ENCODE assay signal across 13 mouse cellular contexts in genomic region chr12:75649058-75649705, GRCm38 (mm10). TPM values are rescaled to one million over a fixed set of nuclear protein-coding genes. Genes with fewer than 3 reads are reported as not detected.
DNase-seq lines count a peak whose midpoint lies in the region; ATAC-seq lines count a peak whose summit lies in the region.
"Had no signal": no experiment of that assay in that cellular context is flagged by ENCODE, and none has a peak within 500 bp of the region (broad histone marks: within the 10 kb centered on the region; RNA-seq: fewer than 3 reads in every experiment).

No protein-coding gene starts in this region.

- no peak overlapping the region for H3K4me2 ChIP-seq in embryonic facial prominence, embryonic 11.5 days (ENCODE audit: low read depth, low read length)
- H3K4me2 ChIP-seq: heart, embryonic 12.5 days; lung, embryonic 15.5 days had no signal

- H3K27me3 ChIP-seq in embryonic facial prominence, embryonic 11.5 days (ENCODE audit: control insufficient read depth, insufficient read depth, low read length) = no peaks in the 10 kb centered on the region
- no peaks in the 10 kb centered on the region for H3K27me3 ChIP-seq in embryonic facial prominence, embryonic 10.5 days (replicated peaks; ENCODE audit: low read depth, poor library complexity, severe bottlenecking)
- H3K27me3 ChIP-seq: heart, embryonic 12.5 days; lung, embryonic 15.5 days had no signal

- H3K9me3 ChIP-seq in embryonic facial prominence, embryonic 11.5 days (replicated peaks; ENCODE audit: control insufficient read depth, low read length) = no peaks in the 10 kb centered on the region
- H3K9me3 ChIP-seq in embryonic facial prominence, embryonic 10.5 days = no peaks in the 10 kb centered on the region
- H3K9me3 ChIP-seq: heart, embryonic 12.5 days; lung, embryonic 15.5 days had no signal

- H3K4me3 ChIP-seq in embryonic facial prominence, embryonic 11.5 days (ENCODE audit: low read depth, low read length) = no peak overlapping the region
- H3K4me3 ChIP-seq in embryonic facial prominence, embryonic 10.5 days = no peak overlapping the region
- H3K4me3 ChIP-seq: heart, embryonic 12.5 days; lung, embryonic 15.5 days had no signal

- DNase-seq in embryonic facial prominence, embryonic 11.5 days (ENCODE audit: low spot score) = peak; percentile 24
- DNase-seq in embryonic facial prominence, embryonic 10.5 days (ENCODE audit: low spot score) = no peak
- peak; percentile 28 for DNase-seq in right cerebral cortex, adult 18-20 months
- DNase-seq in right cerebral cortex, postnatal 14 days = no peak
- peak; percentile 35 to 51 for DNase-seq in left cerebral cortex, adult 9 months (ENCODE audit: low spot score in 2 of 2)
- peak; percentile 14 for DNase-seq in right cerebral cortex, postnatal 25 days
- DNase-seq in spleen, postnatal 14 days (ENCODE audit: low spot score in 2 of 2) = no peak
- DNase-seq: adrenal gland, adult 2 months; cerebellum, adult 9-10 months; kidney, adult 9 months had no signal

- peak; percentile 52; the same call in 1 of the 2 replicates for ATAC-seq in embryonic facial prominence, embryonic 11.5 days (replicated peaks; ENCODE audit: insufficient number of reproducible peaks, low FRiP score, low TSS enrichment, low read depth)
- no peak for ATAC-seq in monocyte, adult 5-6 weeks (replicated peaks; ENCODE audit: insufficient number of reproducible peaks, low FRiP score, low TSS enrichment, poor library complexity, severe bottlenecking)

- no peak overlapping the region for H3K27ac ChIP-seq in embryonic facial prominence, embryonic 11.5 days (replicated peaks; ENCODE audit: low read depth, low read length)
- H3K27ac ChIP-seq in embryonic facial prominence, embryonic 10.5 days (replicated peaks) = no peak overlapping the region
- H3K27ac ChIP-seq: lung, embryonic 15.5 days had no signal

- H3K9ac ChIP-seq in embryonic facial prominence, embryonic 11.5 days (replicated peaks; ENCODE audit: low read length) = no peak overlapping the region
- H3K9ac ChIP-seq: heart, embryonic 12.5 days; lung, embryonic 15.5 days had no signal

- WGBS in embryonic facial prominence, embryonic 11.5 days = 76% methylated on average over 12 of the region's 12 CpGs
- 83% methylated on average over 12 of the region's 12 CpGs for WGBS in embryonic facial prominence, embryonic 10.5 days

- H3K36me3 ChIP-seq in embryonic facial prominence, embryonic 11.5 days (replicated peaks; ENCODE audit: control insufficient read depth, insufficient read depth, low read depth, low read length) = no peaks in the 10 kb centered on the region
- peaks cover 10% of the 10 kb centered on the region for H3K36me3 ChIP-seq in embryonic facial prominence, embryonic 10.5 days (replicated peaks)
- H3K36me3 ChIP-seq: lung, embryonic 15.5 days had no signal

- H3K4me1 ChIP-seq in embryonic facial prominence, embryonic 11.5 days (ENCODE audit: control insufficient read depth, insufficient read depth, low read length) = no peaks in the 10 kb centered on the region
- peaks cover 3% of the 10 kb centered on the region; the same call in 1 of the 2 replicates for H3K4me1 ChIP-seq in embryonic facial prominence, embryonic 10.5 days
- H3K4me1 ChIP-seq: lung, embryonic 15.5 days had no signal

RNA-seq across cellular contexts. Expression of gene Wdr89, which starts 20.2 kb away (rescaled TPM):
- 12.1 and 13.9 TPM in 2 replicates for polyA plus RNA-seq in embryonic facial prominence, embryonic 11.5 days (2014; fragmentation: Nextera tagmentation; extraction: Ambion mirVana)
- polyA plus RNA-seq in embryonic facial prominence, embryonic 10.5 days (2016; fragmentation: Nextera tagmentation; extraction: Ambion mirVana) = 15.6 and 16.5 TPM in 2 replicates
- total RNA-seq in monocyte, adult 5-6 weeks (2017) = 11.4 to 18.1 TPM (median 16.3 TPM) in 3 replicates

RNA-seq across cellular contexts. Expression of gene Ppp2r5e, which starts 53.1 kb away (rescaled TPM):
- 18.7 TPM in 2 replicates for polyA plus RNA-seq in embryonic facial prominence, embryonic 11.5 days (2014; fragmentation: Nextera tagmentation; extraction: Ambion mirVana)
- polyA plus RNA-seq in embryonic facial prominence, embryonic 10.5 days (2016; fragmentation: Nextera tagmentation; extraction: Ambion mirVana) = 13.2 and 14.5 TPM in 2 replicates
- 18.1 to 30.8 TPM (median 25.0 TPM) in 3 replicates for total RNA-seq in monocyte, adult 5-6 weeks (2017)

Comparison
In these comparisons a context has a peak if more than half of its experiments do, and no peak if none do; other contexts are left out.
1. DNase-seq: peak in embryonic facial prominence, embryonic 11.5 days (single experiment), right cerebral cortex, adult 18-20 months (single experiment), left cerebral cortex, adult 9 months (2 of 2) and right cerebral cortex, postnatal 25 days (single experiment); none in embryonic facial prominence, embryonic 10.5 days (single experiment), right cerebral cortex, postnatal 14 days (single experiment) and spleen, postnatal 14 days (0 of 2).